Mouse (Mus musculus): Measurements from ENCODE around the gene Auh.

Auh gene

DNA sequence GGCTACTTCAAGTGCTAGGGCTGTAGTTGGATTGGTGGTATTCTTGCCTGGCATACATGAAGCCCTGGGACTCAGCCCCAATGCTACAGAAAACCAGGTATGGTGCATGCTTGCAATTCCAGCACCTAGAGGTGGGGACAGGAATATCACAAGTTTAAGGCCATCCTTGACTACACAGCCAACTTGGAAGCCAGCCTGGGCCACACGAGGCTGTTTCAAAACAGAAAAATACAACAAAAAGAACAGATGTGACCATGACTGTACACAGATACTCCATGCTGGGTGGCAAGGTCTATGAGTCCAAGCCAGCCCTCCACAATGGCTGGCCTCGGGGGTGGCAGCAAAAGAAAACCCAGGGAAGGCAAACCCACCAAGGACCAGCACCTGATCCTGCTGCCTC is 95.7 kb downstream of the Auh start:
- DNase-seq (ENCODE audit: low spot score): no peak

GRCm38 (mm10) chr13:52833220-52833619 is 96.3 kb downstream of the Auh start:
- DNase-seq (ENCODE audit: low spot score): no peak

GRCm38 (mm10) chr13:52832481-52833170 is 96.9 kb downstream of the Auh start:
- no peak for DNase-seq (ENCODE audit: low spot score)

DNA sequence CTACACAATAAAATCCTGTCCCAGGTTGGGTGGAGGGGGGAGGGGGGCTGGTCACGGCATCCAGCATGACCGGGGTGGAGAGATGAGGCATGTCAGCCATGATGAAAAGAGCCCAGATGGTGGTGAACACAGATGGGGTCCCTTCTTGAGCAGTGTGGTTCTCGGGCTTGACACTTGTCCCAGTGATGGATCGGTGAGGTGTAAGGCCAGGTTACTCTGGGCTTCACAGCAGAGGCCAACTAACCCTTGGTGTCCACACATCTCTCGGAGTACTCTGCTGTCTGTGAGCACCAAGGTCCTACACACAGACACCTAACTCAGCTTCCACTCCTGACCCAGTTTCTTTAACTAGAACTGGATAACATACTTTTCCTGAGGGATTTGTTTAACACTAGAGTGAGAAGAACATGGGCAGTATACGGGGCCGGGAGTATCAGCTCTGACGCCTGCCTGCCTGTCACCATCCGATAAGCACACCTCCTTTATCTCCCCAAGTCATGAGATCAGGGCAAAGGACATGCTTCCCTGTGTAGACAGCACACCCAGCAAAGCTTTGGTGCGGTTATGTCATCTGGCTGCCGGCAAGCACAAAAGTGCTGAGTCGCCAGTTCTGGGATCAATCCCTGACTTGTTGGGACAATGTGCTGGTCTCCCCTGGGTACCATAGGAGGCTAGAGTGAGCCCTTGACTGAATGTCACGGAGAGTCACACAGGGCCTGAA is 98.3 kb downstream of the Auh start:
- DNase-seq (ENCODE audit: low spot score): no peak

DNA sequence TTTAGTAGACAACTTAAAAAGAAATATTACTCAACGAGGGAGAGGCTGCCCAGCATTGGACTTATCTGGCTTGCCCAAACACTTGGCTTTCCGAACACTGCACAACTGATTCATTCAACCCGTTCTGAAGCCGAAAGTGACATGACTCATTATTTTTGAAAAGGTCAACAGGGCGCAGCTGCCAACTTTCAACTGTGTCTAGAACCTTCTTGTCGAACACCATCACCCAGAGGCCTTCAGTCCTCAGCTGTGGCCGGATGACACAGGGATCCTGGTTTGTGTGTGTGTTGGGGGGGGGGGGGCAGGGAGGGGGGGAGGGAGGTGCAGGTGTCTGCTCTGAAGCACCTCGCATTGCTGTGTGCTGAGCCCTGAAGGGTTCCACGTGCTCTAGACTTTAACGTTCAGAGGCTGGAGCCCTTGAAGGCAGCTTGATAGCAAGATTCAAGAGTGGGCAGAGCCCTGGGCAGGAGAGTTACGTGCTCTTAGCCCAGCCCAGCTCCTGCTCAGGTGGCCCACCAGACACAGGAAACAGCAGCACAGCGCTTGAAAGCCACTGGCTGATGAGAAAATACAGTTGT is 100.4 kb downstream of the Auh start:
- DNase-seq (ENCODE audit: low spot score): peak; percentile 43

DNA sequence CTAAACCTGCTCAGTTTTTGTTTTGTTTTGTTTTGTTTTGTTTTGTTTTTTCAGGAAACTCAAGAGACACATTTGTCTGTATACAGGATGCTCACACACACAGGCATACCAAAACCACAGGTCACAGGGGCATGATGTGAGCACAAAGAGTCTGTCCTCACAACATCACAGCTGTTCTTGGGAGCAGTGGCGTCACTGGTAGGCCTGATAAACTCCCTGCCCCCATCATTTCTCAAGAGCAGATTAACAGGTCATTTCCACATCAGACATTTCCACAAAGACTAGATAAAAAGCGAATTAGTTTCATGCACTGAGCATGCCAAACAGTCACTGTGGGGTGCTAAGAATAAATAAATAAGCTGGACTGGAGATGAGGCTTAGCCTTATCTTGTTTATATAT is 101.3 kb downstream of the Auh start:
- DNase-seq (ENCODE audit: low spot score): no peak

- DNase-seq (ENCODE audit: low spot score): no peak
Measured at GRCm38 (mm10) chr13:52826666-52827065, 102.8 kb downstream of the Auh start.

DNA sequence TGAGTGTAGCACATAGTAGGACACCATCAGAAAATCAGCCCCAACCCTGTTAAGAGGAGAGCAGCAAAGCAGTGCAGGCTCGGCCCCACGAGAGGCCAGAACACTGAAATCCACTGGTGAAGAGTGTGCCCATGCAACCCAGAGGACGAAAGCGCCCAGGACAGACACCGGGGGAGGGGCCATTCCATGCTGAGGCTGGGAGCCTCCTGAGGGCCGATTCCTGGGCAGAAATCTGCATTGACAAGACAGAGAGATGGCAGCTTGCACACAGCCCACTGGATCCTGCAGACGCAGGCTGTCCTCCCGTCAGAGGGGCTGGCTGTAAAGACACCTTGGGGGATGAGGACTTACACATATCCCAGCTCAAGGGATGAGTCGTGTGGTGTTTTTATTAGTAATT is 104.7 kb downstream of the Auh start:
- DNase-seq (ENCODE audit: low spot score): no peak

GRCm38 (mm10) chr13:52822165-52823149 is 107.0 kb downstream of the Auh start:
- peak; percentile 37 for DNase-seq (ENCODE audit: low spot score)

DNA sequence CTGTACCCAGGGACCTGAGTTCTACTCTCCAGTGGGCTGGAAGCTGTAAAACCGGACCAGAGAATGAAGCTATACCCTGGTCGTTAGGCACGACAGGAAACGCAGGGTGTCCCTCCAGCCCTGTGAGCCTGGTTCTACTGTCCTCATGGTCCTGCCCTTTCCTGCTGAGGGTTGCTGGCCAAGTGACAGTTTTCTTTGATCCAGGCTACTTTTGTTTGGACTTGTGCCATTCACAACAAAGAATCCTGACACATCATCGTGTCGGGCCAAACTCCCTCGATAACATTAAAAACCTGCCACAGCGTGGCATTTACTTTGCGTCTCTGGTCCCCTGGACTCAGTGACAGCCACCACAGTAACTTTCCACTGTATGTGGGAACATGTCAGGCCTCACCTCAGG is 107.9 kb downstream of the Auh start:
- no peak for DNase-seq (ENCODE audit: low spot score)

GRCm38 (mm10) chr13:52819901-52820300 is 109.6 kb downstream of the Auh start:
- DNase-seq (ENCODE audit: low spot score): no peak

DNA sequence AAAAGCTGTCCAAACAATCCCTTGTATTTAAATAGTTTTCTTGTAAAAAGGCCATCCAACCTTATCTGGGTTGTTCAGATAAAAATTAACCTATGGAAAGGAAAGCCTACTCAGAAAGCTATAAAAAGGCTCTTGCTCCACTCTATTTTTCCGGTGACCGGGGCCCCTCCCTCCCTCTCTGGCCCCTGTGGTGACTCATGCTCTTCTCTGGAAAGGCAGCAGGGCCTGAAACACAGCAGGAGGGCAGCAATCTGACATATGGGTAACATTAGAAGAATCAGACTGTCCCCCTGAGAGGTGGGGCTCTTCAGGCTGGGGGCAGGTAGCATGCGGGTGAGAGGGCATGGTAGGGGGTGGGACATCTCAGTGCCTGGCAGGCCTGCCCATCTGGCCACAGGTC is 110.7 kb downstream of the Auh start:
- no peak for DNase-seq (ENCODE audit: low spot score)

GRCm38 (mm10) chr13:52817991-52818491 is 111.4 kb downstream of the Auh start:
- DNase-seq (ENCODE audit: low spot score): no peak

DNA sequence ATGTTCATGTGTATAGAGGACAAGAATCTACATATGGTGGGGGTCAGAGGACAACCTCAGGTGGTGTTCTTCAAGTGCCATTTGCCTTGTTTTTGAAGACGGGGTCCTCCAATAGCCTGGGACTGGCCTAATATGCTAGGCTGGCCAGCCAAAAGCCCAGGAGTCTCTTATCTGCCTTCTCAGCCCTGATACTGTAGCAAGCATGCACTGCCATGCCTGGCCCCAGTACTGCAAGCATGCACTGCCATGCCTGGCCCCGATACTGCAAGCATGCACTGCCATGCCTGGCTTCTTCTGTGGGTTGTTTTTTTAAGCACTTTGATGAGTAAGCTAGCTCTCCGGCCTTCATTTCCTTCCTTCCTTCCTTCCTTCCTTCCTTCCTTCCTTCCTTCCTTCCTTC is 115.7 kb downstream of the Auh start:
- DNase-seq (ENCODE audit: low spot score): no peak

DNA sequence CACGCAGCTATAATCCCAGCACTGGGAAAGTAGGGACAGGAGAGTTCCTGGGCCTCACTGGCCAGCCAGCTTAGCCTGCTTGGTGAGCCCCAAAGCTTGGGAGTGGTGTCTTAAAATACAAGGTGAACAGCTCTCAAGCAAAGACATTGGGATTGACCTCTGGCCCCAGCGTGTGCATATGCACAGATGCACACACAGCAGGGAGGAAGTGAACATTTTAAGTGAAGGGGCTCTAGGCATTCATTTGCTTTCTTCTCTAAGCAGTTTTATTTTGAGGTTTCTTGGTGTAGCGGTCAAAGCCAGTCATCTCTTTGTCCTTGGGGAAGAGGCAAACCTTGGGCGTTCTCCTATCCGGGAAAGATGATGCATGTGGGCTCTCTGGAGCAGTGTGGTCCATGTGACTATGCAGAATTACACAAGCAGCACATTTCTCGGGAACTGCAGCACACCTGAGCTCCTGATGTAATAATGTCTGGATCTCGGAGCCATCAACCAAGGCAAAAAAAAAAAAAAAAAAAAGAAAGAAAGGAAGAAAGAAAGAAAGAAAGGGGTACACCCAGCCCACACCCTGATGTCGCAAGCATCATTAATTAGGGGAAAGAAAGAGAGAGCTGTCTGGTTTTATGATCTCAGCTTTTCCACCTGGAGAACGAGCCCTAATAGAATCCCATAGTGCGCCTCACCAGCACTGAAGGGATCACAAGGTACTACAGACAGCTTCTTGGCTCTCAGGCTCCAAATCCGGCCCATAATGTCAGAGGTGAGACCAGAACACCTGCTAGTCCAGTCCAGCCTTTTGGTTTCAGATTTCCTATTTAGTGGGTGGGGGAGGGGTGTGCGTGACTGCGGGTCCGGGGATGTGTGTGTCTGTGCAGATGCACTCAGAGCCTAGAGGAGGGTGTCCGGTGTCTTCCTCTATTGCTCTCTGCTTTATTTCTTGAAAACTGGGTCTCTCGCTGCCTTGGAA is 116.6 kb downstream of the Auh start:
- no peak for DNase-seq (ENCODE audit: low spot score)

- no peak for DNase-seq (ENCODE audit: low spot score)
Measured at GRCm38 (mm10) chr13:52807722-52808121, 121.8 kb downstream of the Auh start.

GRCm38 (mm10) chr13:52806029-52806428 is 123.5 kb downstream of the Auh start:
- no peak for DNase-seq (ENCODE audit: low spot score)

DNA sequence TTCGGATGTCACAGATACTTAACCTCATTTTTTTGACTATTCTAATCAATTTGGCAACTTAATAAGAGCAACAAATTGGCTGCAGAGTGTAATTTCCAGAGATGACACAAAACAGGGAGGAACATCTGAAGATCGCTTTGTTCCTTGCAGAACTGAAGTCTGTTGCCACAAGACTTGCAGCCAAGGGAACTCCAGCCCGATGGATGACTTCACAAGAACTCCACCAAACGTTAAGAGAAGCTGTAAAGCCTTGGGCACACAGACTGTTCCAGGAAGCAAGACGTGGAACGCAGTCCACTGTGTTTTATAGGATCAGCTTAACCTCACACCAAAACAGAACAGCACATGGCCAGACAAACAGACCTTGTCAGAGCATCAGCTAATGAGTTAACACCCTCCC is 123.9 kb downstream of the Auh start:
- no peak for DNase-seq (ENCODE audit: low spot score)

DNA sequence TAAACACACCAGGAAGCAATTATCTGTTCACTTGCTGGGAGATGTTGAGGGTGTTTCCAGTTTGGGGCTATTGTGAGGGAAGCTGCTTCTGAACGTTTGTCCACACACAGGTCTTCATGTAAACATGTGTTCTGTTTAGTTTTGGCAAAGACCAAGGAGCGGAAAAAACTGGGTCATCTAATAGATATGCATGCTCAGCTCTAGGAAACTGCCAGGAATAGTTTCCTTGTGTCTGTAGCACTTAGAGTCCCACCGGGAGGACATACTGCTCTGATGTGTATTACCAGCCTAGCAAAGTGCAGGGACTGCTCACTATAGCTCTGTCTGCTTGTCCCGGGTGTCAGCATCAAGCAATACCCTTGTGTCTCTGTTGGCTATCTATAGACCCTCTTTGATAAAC is 127.0 kb downstream of the Auh start:
- DNase-seq (ENCODE audit: low spot score): no peak

DNA sequence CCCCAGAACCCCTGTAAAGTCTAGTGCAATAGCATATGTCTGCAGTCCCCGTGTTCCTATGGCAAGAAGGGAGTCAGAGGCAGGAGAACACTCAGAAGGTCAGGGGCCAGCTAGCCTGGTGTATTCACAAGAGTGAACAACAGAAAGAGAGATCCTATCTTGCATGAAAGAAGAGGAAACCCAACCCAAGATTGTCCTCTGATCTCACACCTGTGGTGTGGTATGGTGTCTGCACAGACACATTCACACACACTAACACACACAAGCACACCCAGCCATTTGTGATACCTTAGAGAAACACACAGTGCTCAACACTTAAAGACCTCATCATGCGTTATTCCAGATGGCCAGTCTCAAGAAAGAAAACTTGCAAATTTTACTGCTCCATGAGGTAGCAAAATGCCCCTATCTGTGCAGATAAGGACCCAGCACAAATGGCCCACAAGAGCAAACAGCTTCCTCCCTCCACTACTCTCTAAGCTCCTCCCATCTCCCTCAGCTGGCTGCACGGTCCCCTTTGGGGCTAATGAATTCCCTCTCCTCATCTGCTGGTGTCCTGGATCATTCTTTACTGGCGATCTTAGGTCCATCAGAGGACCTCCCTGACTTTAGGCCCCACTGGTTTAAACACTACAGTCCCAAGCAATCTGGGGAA is 128.7 kb downstream of the Auh start:
- DNase-seq (ENCODE audit: low spot score): no peak
